Mouse (Mus musculus) kidney, embryonic 16.5 days (tissue): ENCODE measurements at regions not wholly inside any gene's neighbourhood (a gene's known extent, or its start where the extent isn't known, plus 50 kb on each side); places are given as distances from the start of the nearest gene placed in this dataset.

Experiments used
- ATAC-seq: fragments of 200-750 bp; cut with Nextera tagmentation; 2 replicates; pipeline ENCODE4 v1.8.0; 2017; ENCODE audit warnings: moderate TSS enrichment; ENCODE audit not compliant: low FRiP score, low TSS enrichment
- H3K27ac ChIP-seq: fragments of 300-500 bp; sonication (generic); 2 replicates; pipeline ENCODE4 v1.5.1; 2014; ENCODE audit warnings: low read length
- H3K27me3 ChIP-seq: fragments of 300-500 bp; sonication (generic); 2 replicates; pipeline ENCODE4 v1.6.1; 2014; ENCODE audit warnings: low read length, control low read depth, mixed read lengths; ENCODE audit not compliant: insufficient read depth
- H3K36me3 ChIP-seq: fragments of 300-500 bp; sonication (generic); 2 replicates; pipeline ENCODE4 v1.6.1; 2014; ENCODE audit warnings: low read length, control low read depth, mixed read lengths; ENCODE audit not compliant: insufficient read depth
- H3K4me1 ChIP-seq: fragments of 300-500 bp; sonication (generic); 2 replicates; pipeline ENCODE4 v1.6.1; 2014; ENCODE audit warnings: low read length, control low read depth, mixed read lengths; ENCODE audit not compliant: insufficient read depth
- H3K4me2 ChIP-seq: fragments of 300-500 bp; sonication (generic); replicated peaks from 2 replicates; pipeline ENCODE4 v1.6.1; 2014; ENCODE audit warnings: low read depth, low read length
- H3K4me3 ChIP-seq: fragments of 300-500 bp; sonication (generic); 2 replicates; pipeline ENCODE4 v1.5.1; 2014; ENCODE audit warnings: mild to moderate bottlenecking, low read length
- H3K9ac ChIP-seq: fragments of 300-500 bp; sonication (generic); replicated peaks from 2 replicates; pipeline ENCODE4 v1.6.1; 2014; ENCODE audit warnings: low read length
- H3K9me3 ChIP-seq: fragments of 300-500 bp; sonication (generic); 2 replicates; pipeline ENCODE4 v1.6.1; 2016; ENCODE audit warnings: low read length, control low read depth
- WGBS: fragments of 180-500 bp; shearing (Covaris S2); extraction: QIAGEN DNeasy Blood & Tissue Kit; methylation state at CpG from one replicate; pipeline ENCODE4 v1.1.7; 2014; 5-methylcytosine and 5-hydroxymethylcytosine counted together

GRCm38 (mm10) chr16:84606804-84607095, 91.8 kb downstream of the A730009L09Rik start:
- H3K4me3 ChIP-seq = no peak overlapping the region
- H3K36me3 ChIP-seq = no peaks in the 10 kb centered on the region
- H3K4me2 ChIP-seq = no peak overlapping the region
- 59% methylated on average over 2 of the region's 2 CpGs for WGBS
- no peaks in the 10 kb centered on the region for H3K27me3 ChIP-seq
- H3K9me3 ChIP-seq = no peaks in the 10 kb centered on the region
- no peaks in the 10 kb centered on the region for H3K4me1 ChIP-seq
- H3K27ac ChIP-seq = no peak overlapping the region
- ATAC-seq = no peak
- no peak overlapping the region for H3K9ac ChIP-seq

GRCm38 (mm10) chr16:84607503-84607902, 92.6 kb downstream of the A730009L09Rik start:
- no peak overlapping the region for H3K4me3 ChIP-seq
- H3K4me2 ChIP-seq = no peak overlapping the region
- H3K4me1 ChIP-seq = no peaks in the 10 kb centered on the region
- H3K9me3 ChIP-seq = no peaks in the 10 kb centered on the region
- H3K36me3 ChIP-seq = no peaks in the 10 kb centered on the region
- no peak overlapping the region for H3K9ac ChIP-seq
- H3K27me3 ChIP-seq = no peaks in the 10 kb centered on the region
- no peak for ATAC-seq
- no peak overlapping the region for H3K27ac ChIP-seq
- WGBS = 63% methylated on average over 6 of the region's 6 CpGs

- H3K4me3 ChIP-seq = no peak overlapping the region
- WGBS = 91% methylated on average over 7 of the region's 7 CpGs
- no peaks in the 10 kb centered on the region for H3K27me3 ChIP-seq
- no peaks in the 10 kb centered on the region for H3K9me3 ChIP-seq
- H3K36me3 ChIP-seq = no peaks in the 10 kb centered on the region
- H3K4me1 ChIP-seq = no peaks in the 10 kb centered on the region
- ATAC-seq = no peak
- no peak overlapping the region for H3K4me2 ChIP-seq
- no peak overlapping the region for H3K9ac ChIP-seq
- no peak overlapping the region for H3K27ac ChIP-seq
Observed at GRCm38 (mm10) chr16:84615683-84616082, 100.8 kb downstream of the A730009L09Rik start.

GRCm38 (mm10) chr16:84616132-84616531, 101.2 kb downstream of the A730009L09Rik start:
- Histone ChIP-seq H3K9me3 (no peaks in the 10 kb centered on the region), H3K27me3 (no peaks in the 10 kb centered on the region), H3K27ac (no peak overlapping the region), H3K36me3 (no peaks in the 10 kb centered on the region), H3K9ac (no peak overlapping the region), H3K4me2 (no peak overlapping the region), H3K4me1 (no peaks in the 10 kb centered on the region), H3K4me3 (no peak overlapping the region)
- no peak for ATAC-seq
- WGBS = 88% methylated on average over 1 of the region's 1 CpGs

- ATAC-seq = no peak
- Histone ChIP-seq H3K4me3 (no peak overlapping the region), H3K4me1 (no peaks in the 10 kb centered on the region), H3K27me3 (no peaks in the 10 kb centered on the region), H3K9ac (no peak overlapping the region), H3K4me2 (no peak overlapping the region), H3K36me3 (no peaks in the 10 kb centered on the region), H3K9me3 (no peaks in the 10 kb centered on the region), H3K27ac (no peak overlapping the region)
- 81% methylated on average over 2 of the region's 2 CpGs for WGBS
Observed at GRCm38 (mm10) chr16:84618379-84618778, 103.5 kb downstream of the A730009L09Rik start.

GRCm38 (mm10) chr16:84619876-84620275, 105.0 kb downstream of the A730009L09Rik start:
- H3K4me1 ChIP-seq = no peaks in the 10 kb centered on the region
- no peak overlapping the region for H3K4me3 ChIP-seq
- whole genome bisulfite sequencing = 94% methylated on average over 2 of the region's 2 CpGs
- H3K9ac ChIP-seq = no peak overlapping the region
- H3K27ac ChIP-seq = no peak overlapping the region
- ATAC-seq = no peak
- H3K4me2 ChIP-seq = no peak overlapping the region
- no peaks in the 10 kb centered on the region for H3K36me3 ChIP-seq
- H3K9me3 ChIP-seq = no peaks in the 10 kb centered on the region
- no peaks in the 10 kb centered on the region for H3K27me3 ChIP-seq

- Histone ChIP-seq H3K27ac (no peak overlapping the region), H3K4me1 (no peaks in the 10 kb centered on the region), H3K4me3 (peak overlapping the region; percentile 19), H3K36me3 (no peaks in the 10 kb centered on the region), H3K27me3 (no peaks in the 10 kb centered on the region), H3K4me2 (peak overlapping the region; percentile 23; the same call in 1 of the 2 replicates), H3K9me3 (no peaks in the 10 kb centered on the region), H3K9ac (no peak overlapping the region)
- no peak for ATAC-seq
- no CpG with 5 or more reads among the region's 1 CpGs for WGBS
Observed at GRCm38 (mm10) chr16:84620861-84621260, 105.9 kb downstream of the A730009L09Rik start.

GRCm38 (mm10) chr16:84621300-84622031, 106.5 kb downstream of the A730009L09Rik start:
- 57% methylated on average over 8 of the region's 8 CpGs for WGBS
- H3K9ac ChIP-seq = no peak overlapping the region
- no peak overlapping the region for H3K27ac ChIP-seq
- H3K4me1 ChIP-seq = no peaks in the 10 kb centered on the region
- ATAC-seq = no peak
- H3K4me2 ChIP-seq = peak overlapping the region; percentile 23; the same call in 1 of the 2 replicates
- no peaks in the 10 kb centered on the region for H3K9me3 ChIP-seq
- H3K27me3 ChIP-seq = no peaks in the 10 kb centered on the region
- no peaks in the 10 kb centered on the region for H3K36me3 ChIP-seq
- peak overlapping the region; percentile 19 for H3K4me3 ChIP-seq

- 62% methylated on average over 4 of the region's 4 CpGs for WGBS
- no peak for ATAC-seq
Observed at GRCm38 (mm10) chr16:84623346-84624085, 108.6 kb downstream of the A730009L09Rik start.

GRCm38 (mm10) chr16:84624443-84625109, 109.7 kb downstream of the A730009L09Rik start:
- Histone ChIP-seq H3K27me3 (no peaks in the 10 kb centered on the region), H3K4me1 (no peaks in the 10 kb centered on the region), H3K36me3 (no peaks in the 10 kb centered on the region), H3K27ac (no peak overlapping the region), H3K4me3 (no peak overlapping the region), H3K9me3 (no peaks in the 10 kb centered on the region), H3K4me2 (no peak overlapping the region), H3K9ac (no peak overlapping the region)
- WGBS = 65% methylated on average over 5 of the region's 5 CpGs
- no peak for ATAC-seq

More at GRCm38 (mm10) chr16:84623346-84624085, 108.6 kb downstream of the A730009L09Rik start:
- no peaks in the 10 kb centered on the region for H3K9me3 ChIP-seq
- H3K4me3 ChIP-seq = no peak overlapping the region
- no peaks in the 10 kb centered on the region for H3K27me3 ChIP-seq
- no peak overlapping the region for H3K4me2 ChIP-seq
- H3K4me1 ChIP-seq = no peaks in the 10 kb centered on the region
- H3K36me3 ChIP-seq = no peaks in the 10 kb centered on the region
- H3K9ac ChIP-seq = no peak overlapping the region
- H3K27ac ChIP-seq = no peak overlapping the region
